15 mouse cellular contexts compared by ENCODE assay signal in the genomic region with DNA sequence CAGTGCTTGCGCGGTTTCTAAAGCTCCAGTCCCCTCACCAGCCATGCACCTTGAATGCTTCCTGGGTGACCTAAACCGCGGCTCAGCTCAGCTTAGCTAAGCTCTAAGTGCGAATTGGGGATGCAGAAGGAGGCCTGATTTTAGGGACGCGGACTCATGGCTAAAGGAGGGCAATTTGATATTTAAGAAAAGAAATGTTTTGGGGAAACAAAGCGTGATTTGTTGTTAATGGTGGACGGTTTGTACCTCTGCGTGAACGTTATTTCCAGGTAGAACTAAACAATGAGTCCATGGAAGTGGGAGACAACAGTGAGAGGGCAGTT. TPM values are rescaled to one million over a fixed set of nuclear protein-coding genes. Genes with fewer than 3 reads are reported as not detected.
A peak's percentile ranks its signal among the peaks of the same experiment; 100 is the strongest.
DNase-seq lines count a peak whose midpoint lies in the region; ATAC-seq and TF ChIP-seq lines count a peak whose summit lies in the region.
"Had no signal": no experiment of that assay in that cellular context is flagged by ENCODE, and none has a peak within 500 bp of the region (broad histone marks: within the 10 kb centered on the region; RNA-seq: fewer than 3 reads in every experiment).

No protein-coding gene starts in this region.

- peak; percentile 50 for DNase-seq in embryo, embryonic 10 days (ENCODE audit: low spot score)
- no peak for DNase-seq in embryo, embryonic 11 days
- DNase-seq in hindbrain, postnatal 0 days (ENCODE audit: low spot score), result no peak
- no peak for DNase-seq in adrenal gland, adult 2 months
- no peak for DNase-seq in cerebellum, adult 8-10 months
- DNase-seq: cerebellum, adult 9-11 months; gastrocnemius, postnatal 14 days; kidney, postnatal 36 days; right cerebral cortex, postnatal 4 days had no signal

- no peak overlapping the region for H3K9ac ChIP-seq in hindbrain, embryonic 16.5 days (ENCODE audit: low read depth, low read length)
- no peak overlapping the region for H3K9ac ChIP-seq in hindbrain, postnatal 0 days (replicated peaks; ENCODE audit: low read length)
- H3K9ac ChIP-seq in ES-Bruce4 (ENCODE audit: low read depth, poor library complexity, severe bottlenecking), result no peak overlapping the region
- H3K9ac ChIP-seq in liver, embryonic 16.5 days (ENCODE audit: low read depth, low read length), result no peak overlapping the region
- H3K9ac ChIP-seq: embryonic facial prominence, embryonic 13.5 days; forebrain, embryonic 12.5 days; limb, embryonic 15.5 days had no signal

- TF ChIP-seq EP300 in ES-Bruce4 (IDR thresholded peaks at IDR 0.05; ENCODE audit: insufficient read depth, low read depth, low read length), result no peak

- TF ChIP-seq POLR2A in ES-Bruce4 (IDR thresholded peaks at IDR 0.05; ENCODE audit: insufficient read depth, low read length), result no peak

- 3% methylated on average over 11 of the region's 11 CpGs for WGBS in hindbrain, embryonic 16.5 days
- 2% methylated on average over 11 of the region's 11 CpGs for WGBS in hindbrain, postnatal 0 days
- 3% methylated on average over 11 of the region's 11 CpGs for WGBS in liver, embryonic 16.5 days (ENCODE audit: insufficient replicate concordance)

- H3K27me3 ChIP-seq in hindbrain, embryonic 16.5 days (replicated peaks; ENCODE audit: control insufficient read depth, insufficient read depth, low read length), result peaks cover 75% of the 10 kb centered on the region
- H3K27me3 ChIP-seq in hindbrain, postnatal 0 days (ENCODE audit: insufficient read depth, low read length), result peaks cover 90% of the 10 kb centered on the region
- H3K27me3 ChIP-seq in ES-Bruce4 (ENCODE audit: control insufficient read depth, insufficient read depth, low read length, poor library complexity, severe bottlenecking), result peaks cover 15% of the 10 kb centered on the region
- peaks cover 32% of the 10 kb centered on the region for H3K27me3 ChIP-seq in liver, embryonic 16.5 days (ENCODE audit: control insufficient read depth, insufficient read depth, low read depth, low read length)

- H3K36me3 ChIP-seq in hindbrain, embryonic 16.5 days (ENCODE audit: control insufficient read depth, insufficient read depth, low read length), result no peaks in the 10 kb centered on the region
- H3K36me3 ChIP-seq in hindbrain, postnatal 0 days (ENCODE audit: insufficient read depth, low read length), result no peaks in the 10 kb centered on the region
- no peaks in the 10 kb centered on the region for H3K36me3 ChIP-seq in ES-Bruce4 (ENCODE audit: control insufficient read depth, insufficient read depth, low read length, poor library complexity, severe bottlenecking)
- no peaks in the 10 kb centered on the region for H3K36me3 ChIP-seq in liver, embryonic 16.5 days (ENCODE audit: control insufficient read depth, insufficient read depth)
- H3K36me3 ChIP-seq: embryonic facial prominence, embryonic 13.5 days; forebrain, embryonic 12.5 days; limb, embryonic 15.5 days had no signal

- H3K4me3 ChIP-seq in hindbrain, embryonic 16.5 days (ENCODE audit: low read length), result no peak overlapping the region
- no peak overlapping the region for H3K4me3 ChIP-seq in hindbrain, postnatal 0 days (ENCODE audit: low read length)
- peak overlapping the region; percentile 25 for H3K4me3 ChIP-seq in ES-Bruce4 (ENCODE audit: low read depth, low read length)
- H3K4me3 ChIP-seq in liver, embryonic 16.5 days (ENCODE audit: low read depth, low read length), result peak overlapping the region; percentile 19; the same call in 1 of the 2 replicates
- H3K4me3 ChIP-seq: embryonic facial prominence, embryonic 13.5 days; forebrain, embryonic 12.5 days; limb, embryonic 15.5 days had no signal

- no peak overlapping the region for H3K27ac ChIP-seq in hindbrain, embryonic 16.5 days (ENCODE audit: low read depth, low read length)
- no peak overlapping the region for H3K27ac ChIP-seq in hindbrain, postnatal 0 days
- no peak overlapping the region for H3K27ac ChIP-seq in ES-Bruce4 (ENCODE audit: insufficient read depth, low read length)
- H3K27ac ChIP-seq in liver, embryonic 16.5 days (ENCODE audit: low read length), result no peak overlapping the region
- H3K27ac ChIP-seq: embryonic facial prominence, embryonic 13.5 days; forebrain, embryonic 12.5 days; limb, embryonic 15.5 days had no signal

- no peaks in the 10 kb centered on the region for H3K9me3 ChIP-seq in hindbrain, embryonic 16.5 days (ENCODE audit: control insufficient read depth, low read length)
- H3K9me3 ChIP-seq in hindbrain, postnatal 0 days (ENCODE audit: low read length), result no peaks in the 10 kb centered on the region
- H3K9me3 ChIP-seq in ES-Bruce4 (replicated peaks; ENCODE audit: control insufficient read depth, insufficient read depth, low read length, poor library complexity, severe bottlenecking), result no peaks in the 10 kb centered on the region
- no peaks in the 10 kb centered on the region for H3K9me3 ChIP-seq in liver, embryonic 16.5 days (replicated peaks; ENCODE audit: control insufficient read depth, low read length)
- H3K9me3 ChIP-seq: embryonic facial prominence, embryonic 13.5 days; forebrain, embryonic 12.5 days; limb, embryonic 15.5 days had no signal

- no peak overlapping the region for H3K4me2 ChIP-seq in hindbrain, embryonic 16.5 days (ENCODE audit: low read length)
- no peak overlapping the region for H3K4me2 ChIP-seq in hindbrain, postnatal 0 days (ENCODE audit: low read depth, low read length)
- peak overlapping the region; percentile 47 for H3K4me2 ChIP-seq in liver, embryonic 16.5 days (ENCODE audit: low read depth, low read length)
- H3K4me2 ChIP-seq: embryonic facial prominence, embryonic 13.5 days; forebrain, embryonic 12.5 days; limb, embryonic 15.5 days had no signal

- ATAC-seq in hindbrain, embryonic 16.5 days, result 0 out of 2 replicates have a peak, but pooled peaks have one; percentile 11
- no peak for ATAC-seq in hindbrain, postnatal 0 days
- ATAC-seq in liver, embryonic 16.5 days (ENCODE audit: low read depth), result no peak

- no peaks in the 10 kb centered on the region for H3K4me1 ChIP-seq in hindbrain, embryonic 16.5 days (ENCODE audit: control insufficient read depth, insufficient read depth, low read depth, low read length)
- H3K4me1 ChIP-seq in hindbrain, postnatal 0 days (ENCODE audit: insufficient read depth, low read length), result no peaks in the 10 kb centered on the region
- H3K4me1 ChIP-seq in ES-Bruce4 (ENCODE audit: control insufficient read depth, insufficient read depth, low read length), result no peaks in the 10 kb centered on the region
- no peaks in the 10 kb centered on the region; the same call in 1 of the 2 replicates for H3K4me1 ChIP-seq in liver, embryonic 16.5 days (ENCODE audit: control insufficient read depth, low read depth, low read length)
- H3K4me1 ChIP-seq: embryonic facial prominence, embryonic 13.5 days; limb, embryonic 15.5 days had no signal

- TF ChIP-seq CTCF in hindbrain, postnatal 0 days (IDR thresholded peaks at IDR 0.05; ENCODE audit: low read depth), result no peak
- no peak for TF ChIP-seq CTCF in ES-Bruce4 (IDR thresholded peaks at IDR 0.05; ENCODE audit: low read depth, low read length)

RNA-seq across cellular contexts. Expression of gene Foxa2, which starts 16.2 kb away (rescaled TPM):
- polyA plus RNA-seq in hindbrain, embryonic 16.5 days (2015; fragmentation: Nextera tagmentation; extraction: Ambion mirVana), result 0.75 and 1.2 TPM in 2 replicates
- 5.4 and 7.5 TPM in 2 replicates for total RNA-seq in hindbrain, postnatal 0 days (2014; rRNA removed)
- 0.38 and 0.58 TPM in 2 replicates for polyA plus RNA-seq in hindbrain, postnatal 0 days (2015; fragmentation: Nextera tagmentation; extraction: Ambion mirVana)
- 0.85 TPM in 1 of 2 replicates, not detected in the other for polyA plus RNA-seq in ES-Bruce4 (2011; ENCODE audit: insufficient read depth, insufficient read length, low read depth, missing spikeins)
- 2.9 and 3.8 TPM in 2 replicates for polyA plus RNA-seq in liver, embryonic 16.5 days (2015; fragmentation: Nextera tagmentation; extraction: Ambion mirVana)
- total RNA-seq in adrenal gland, adult 2 months (2021), result not detected
- polyA plus RNA-seq in adrenal gland, adult 2 months (2012; rRNA removed), result 0.18 TPM in 1 of 2 replicates, not detected in the other
- total RNA-seq: gastrocnemius, postnatal 14 days had no signal

Comparison
In these comparisons a context has a peak if more than half of its experiments do, and no peak if none do; other contexts are left out.
1. H3K4me3 ChIP-seq: peak in ES-Bruce4 (single experiment) and liver, embryonic 16.5 days (single experiment); none in hindbrain, embryonic 16.5 days (single experiment) and hindbrain, postnatal 0 days (single experiment).